Mouse (Mus musculus) hematopoietic multipotent progenitor cell, adult 10-12 weeks (in vitro differentiated cells): Measurements from ENCODE around the gene Pglyrp1. TPM values are rescaled to one million over a fixed set of nuclear protein-coding genes. Genes with fewer than 3 reads are reported as not detected.

Experiments used
- polyA plus RNA-seq: library from polyadenylated mRNA; stranded (reverse); fragments of >175 nt; gene quantifications from 2 replicates; pipeline ENCODE4 v1.2.3, GENCODE M21; 2012; ENCODE audit warnings: low replicate concordance

Pglyrp1 gene
- polyA plus RNA-seq = 59.9 and 79.7 TPM in 2 replicates

GRCm38 (mm10) chr7:18871031-18871430 lies at the start of gene Pglyrp1:
TSS of gene Pglyrp1 (plus strand) at chr7:18871331.

GRCm38 (mm10) chr7:18821507-18821906 lies 49.6 kb upstream of the Pglyrp1 start, which contains the start of gene Psg17:
TSS of gene Psg17 (minus strand) at chr7:18821607.

GRCm38 (mm10) chr7:18839865-18840264 lies 31.3 kb upstream of the Pglyrp1 start, which contains the start of gene Mill2:
TSS of gene Mill2 (plus strand) at chr7:18839966.

GRCm38 (mm10) chr7:18910241-18910831 lies 39.2 kb downstream of the Pglyrp1 start, which contains the start of gene Ccdc61:
TSS of gene Ccdc61 (minus strand) at chr7:18910415.

GRCm38 (mm10) chr7:18925162-18925938 lies 54.2 kb downstream of the Pglyrp1 start, which contains the start of gene Nova2:
TSS of gene Nova2 (plus strand) at chr7:18925888.

Other genes starting within 250 kb of the Pglyrp1 start
- gene Psg21, start 214.6 kb upstream of the Pglyrp1 start, polyA plus RNA-seq = not detected in 2 replicates
- gene Psg20, start 185.1 kb upstream of the Pglyrp1 start, polyA plus RNA-seq = not detected in 2 replicates
- not detected in 2 replicates for gene Psg22, start 153.2 kb upstream of the Pglyrp1 start, polyA plus RNA-seq
- not detected in 2 replicates for gene Psg19, start 72.8 kb upstream of the Pglyrp1 start, polyA plus RNA-seq
- not detected in 2 replicates for gene Psg17, start 49.7 kb upstream of the Pglyrp1 start, polyA plus RNA-seq
- gene Mill2, start 31.4 kb upstream of the Pglyrp1 start, polyA plus RNA-seq = 0.06 TPM in 1 of 2 replicates, not detected in the other
- gene Ccdc61, start 39.1 kb downstream of the Pglyrp1 start, polyA plus RNA-seq = 62.1 and 110 TPM in 2 replicates
- gene Nova2, start 54.6 kb downstream of the Pglyrp1 start, polyA plus RNA-seq = 0.02 and 0.20 TPM in 2 replicates
- gene Nanos2, start 116.1 kb downstream of the Pglyrp1 start, polyA plus RNA-seq = not detected in 2 replicates
- gene Mypop, start 119.9 kb downstream of the Pglyrp1 start, polyA plus RNA-seq = 3.4 and 13.9 TPM in 2 replicates
- 75.0 and 178 TPM in 2 replicates for gene Irf2bp1, start 132.7 kb downstream of the Pglyrp1 start, polyA plus RNA-seq
- not detected in 2 replicates for gene Foxa3, start 152.2 kb downstream of the Pglyrp1 start, polyA plus RNA-seq
- 121 and 207 TPM in 2 replicates for gene Sympk, start 153.0 kb downstream of the Pglyrp1 start, polyA plus RNA-seq
- gene Rsph6a, start 183.4 kb downstream of the Pglyrp1 start, polyA plus RNA-seq = not detected in 2 replicates
- 15.1 and 17.4 TPM in 2 replicates for gene Dmwd, start 204.9 kb downstream of the Pglyrp1 start, polyA plus RNA-seq
- 18.5 and 28.2 TPM in 2 replicates for gene Dmpk, start 212.5 kb downstream of the Pglyrp1 start, polyA plus RNA-seq
- 4.5 and 6.4 TPM in 2 replicates for gene Six5, start 223.3 kb downstream of the Pglyrp1 start, polyA plus RNA-seq
- gene Gm4969, start 247.0 kb downstream of the Pglyrp1 start, polyA plus RNA-seq = not detected in 2 replicates
- 50.1 and 51.2 TPM in 2 replicates for gene Fbxo46, start 248.5 kb downstream of the Pglyrp1 start, polyA plus RNA-seq